Mouse (Mus musculus) lung, postnatal 0 days (tissue): ENCODE measurements around the gene Uncx.

Experiments
- CTCF ChIP-seq: IDR thresholded peaks from 2 replicates; pipeline ENCODE4 v1.5.1; 2016; ENCODE audit warnings: antibody characterized with exemption, mild to moderate bottlenecking
- EP300 ChIP-seq: IDR thresholded peaks from 2 replicates; pipeline ENCODE4 v1.6.1; 2016; ENCODE audit warnings: antibody characterized with exemption, mild to moderate bottlenecking, control low read depth

GRCm38 (mm10) chr5:139554478-139555335 lies 11.4 kb downstream of the Uncx start:
- TF ChIP-seq EP300, result no peak
- TF ChIP-seq CTCF, result no peak
